Mouse (Mus musculus) inflammation-experienced regulatory T-cells, adult 6 months (primary cell): ENCODE results near the gene Tmem139. TPM values are rescaled to one million over a fixed set of nuclear protein-coding genes. Genes with fewer than 3 reads are reported as not detected.

Experiments
- ATAC-seq: one replicate; pipeline ENCODE4 v1.8.0; 2017
- polyA plus RNA-seq, 3 experiments: library from polyadenylated mRNA; unstranded; fragments of 100-300 nt; shearing (Covaris generic); gene quantifications; one replicate each; pipeline ENCODE4 v1.2.1; 2017

Tmem139 gene
- polyA plus RNA-seq: not detected

DNA sequence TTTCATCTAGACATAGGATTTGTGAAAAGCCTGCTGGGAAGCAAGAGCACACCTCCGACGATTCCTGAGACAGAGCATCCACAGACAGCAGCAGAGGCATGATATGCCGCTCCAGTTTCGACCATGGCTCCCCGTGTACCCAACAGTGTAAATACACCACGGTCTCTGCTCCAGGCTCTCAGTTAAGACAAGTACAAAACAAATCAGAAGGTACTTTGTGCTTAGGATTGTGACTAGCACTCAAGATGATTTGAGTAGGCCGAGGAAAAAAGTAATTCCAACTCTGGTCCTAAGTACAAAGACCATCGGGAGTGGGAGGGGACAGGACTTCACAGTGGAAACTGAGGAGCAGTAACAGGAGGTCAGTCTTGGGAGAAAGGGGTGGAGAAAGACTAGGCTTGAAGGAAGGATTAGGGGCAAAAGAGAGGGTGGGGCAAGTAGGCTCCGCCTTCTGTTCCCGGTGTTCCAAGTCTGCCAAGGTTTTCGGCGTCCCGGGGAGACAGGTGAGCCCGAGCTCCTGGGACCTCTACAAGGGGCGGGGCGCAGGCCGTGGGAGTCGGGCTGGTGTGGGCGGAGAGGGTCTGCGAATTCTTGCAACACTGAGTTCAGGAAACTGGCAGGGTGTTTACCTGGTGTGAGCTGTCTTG is at the start of gene Tmem139:
TSS of gene Tmem139 (plus strand) at position 447 of the 647 bp plus-strand sequence.
- no peak for ATAC-seq

DNA sequence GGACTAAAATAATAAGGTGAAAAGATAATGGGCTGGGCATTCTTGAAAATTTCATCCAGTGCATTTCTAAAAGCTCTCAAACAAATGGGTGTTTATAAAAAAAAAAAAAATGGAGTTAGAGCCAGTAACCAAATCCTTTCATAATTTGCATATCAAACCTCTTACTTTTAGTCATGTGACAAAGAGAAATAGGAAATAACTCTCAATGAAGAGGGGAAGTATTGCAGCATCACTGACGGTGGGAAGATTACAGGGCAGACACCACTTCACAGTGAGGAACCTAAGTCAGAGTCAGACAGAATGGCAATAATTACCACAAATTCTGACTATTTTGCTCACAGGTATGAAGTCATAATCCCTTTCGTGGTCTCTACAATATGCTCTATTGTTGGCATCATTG is 46.7 kb upstream of the Tmem139 start, which contains the start of gene Tas2r144:
TSS of gene Tas2r144 (plus strand) at position 301 of the 400 bp plus-strand sequence.
- no peak for ATAC-seq

DNA sequence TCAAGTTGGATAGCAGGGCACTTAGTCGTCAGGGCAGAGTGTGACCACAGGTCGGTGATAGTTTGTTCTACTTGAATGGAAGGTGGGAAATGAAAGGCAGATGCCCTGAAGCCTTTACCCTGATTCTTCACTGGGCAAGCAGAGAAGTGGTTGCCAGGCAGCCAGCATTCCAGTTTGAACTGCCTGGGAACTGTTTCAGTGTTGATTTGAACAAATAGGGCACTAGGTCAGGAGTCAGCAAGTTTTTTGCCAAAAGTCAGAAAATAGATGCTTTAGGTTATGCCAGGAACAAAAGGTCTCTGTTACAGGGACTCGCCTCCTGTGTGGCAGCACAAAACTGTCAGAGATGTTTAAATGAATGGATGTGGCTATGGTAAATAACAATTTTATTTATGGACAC is 39.5 kb upstream of the Tmem139 start:
- ATAC-seq: no peak

DNA sequence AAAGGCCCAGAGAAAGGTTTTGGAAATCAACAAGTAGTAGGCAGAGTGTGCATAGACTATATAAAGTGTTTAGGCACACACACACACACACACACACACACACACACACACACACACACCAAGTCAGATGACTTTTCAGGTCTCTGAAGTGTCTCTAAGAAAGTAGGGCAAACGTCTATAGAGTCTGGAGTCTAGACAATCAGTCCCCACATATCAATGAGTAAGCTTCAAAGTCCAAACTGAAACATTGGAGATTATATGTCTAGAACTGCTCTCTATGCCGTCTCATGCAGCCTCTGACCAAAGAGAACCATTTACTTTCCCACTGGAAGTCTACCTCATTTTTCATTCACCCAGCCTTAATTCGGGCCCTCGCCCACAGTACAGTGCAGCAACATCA is 36.7 kb upstream of the Tmem139 start:
- no peak for ATAC-seq

DNA sequence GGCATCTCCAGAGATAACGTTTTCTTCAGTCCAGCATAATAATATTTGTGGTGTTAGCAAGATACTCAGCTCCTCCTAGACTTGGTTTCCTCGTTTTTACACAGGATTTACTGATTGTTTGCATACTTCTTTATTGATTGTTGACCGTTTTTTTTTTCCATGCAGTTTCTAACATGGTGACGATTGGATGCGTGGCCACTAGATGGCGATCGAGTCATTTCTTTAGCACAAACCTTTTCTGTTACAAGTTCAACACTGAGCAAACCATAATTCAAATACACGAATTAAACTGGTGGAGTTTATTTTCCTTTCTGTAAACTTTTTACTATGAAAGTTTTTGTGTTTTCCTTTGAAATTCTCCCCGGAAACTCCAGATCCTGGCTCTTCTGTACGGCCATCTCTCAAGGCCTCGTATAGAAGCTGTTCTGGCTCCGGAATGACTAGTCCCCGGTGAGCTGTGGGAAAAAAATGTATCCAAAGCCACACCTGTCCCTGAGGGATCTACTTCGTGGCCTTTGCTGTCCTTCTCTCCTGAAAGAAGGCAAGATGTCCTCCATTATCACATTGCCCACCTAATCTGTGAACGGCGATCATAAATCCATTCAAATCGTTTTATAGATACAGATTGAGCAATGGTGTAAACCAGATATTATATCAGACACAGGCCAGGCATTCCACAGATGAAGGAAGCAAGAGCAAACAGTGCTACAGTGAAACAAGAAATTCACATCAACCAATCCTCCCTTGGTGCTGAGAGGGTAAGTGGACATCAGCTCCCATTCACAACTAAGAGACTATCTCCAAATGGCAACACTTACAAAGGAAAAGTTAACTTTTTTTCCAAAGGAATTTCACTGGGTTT is 34.3 kb upstream of the Tmem139 start:
- peak; percentile 85 for ATAC-seq

DNA sequence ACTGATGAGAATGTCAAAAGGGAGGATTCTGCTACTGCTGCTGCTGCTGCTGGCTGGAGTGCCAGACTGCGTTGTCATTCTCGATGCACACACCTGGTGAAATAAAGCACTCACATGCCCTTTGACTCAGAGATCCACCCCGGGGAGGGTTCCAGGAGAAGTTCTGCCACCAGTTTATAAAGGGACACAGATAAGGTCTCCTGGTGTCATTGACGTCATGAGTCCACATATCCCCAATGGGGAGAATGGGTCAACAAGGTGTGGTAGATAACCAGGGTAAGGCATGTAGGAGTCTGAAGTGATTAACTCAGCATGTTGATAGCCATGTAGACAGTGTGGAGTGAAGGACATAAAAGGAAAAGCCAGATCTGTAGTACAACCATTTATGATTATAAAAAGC is 32.2 kb upstream of the Tmem139 start:
- ATAC-seq: no peak

DNA sequence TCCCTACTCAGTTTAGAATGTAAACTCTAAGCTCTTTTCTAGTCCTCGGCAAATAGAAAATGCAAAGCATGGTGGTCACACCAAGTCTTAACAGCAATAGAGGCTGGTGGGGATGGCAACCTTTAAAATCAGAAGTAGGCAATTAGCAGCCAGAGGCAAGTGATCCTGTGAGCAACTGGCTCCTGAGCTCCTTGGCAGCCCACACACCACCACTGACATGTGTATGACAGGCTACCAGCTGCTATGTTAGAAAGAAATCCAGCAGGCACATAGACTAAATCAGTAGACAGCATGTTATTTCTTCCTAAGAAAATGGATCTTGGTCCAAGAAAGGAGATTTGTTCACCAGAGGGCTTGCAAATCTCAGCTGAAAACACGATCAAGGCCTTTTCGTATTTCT is 30.6 kb upstream of the Tmem139 start:
- ATAC-seq: no peak

DNA sequence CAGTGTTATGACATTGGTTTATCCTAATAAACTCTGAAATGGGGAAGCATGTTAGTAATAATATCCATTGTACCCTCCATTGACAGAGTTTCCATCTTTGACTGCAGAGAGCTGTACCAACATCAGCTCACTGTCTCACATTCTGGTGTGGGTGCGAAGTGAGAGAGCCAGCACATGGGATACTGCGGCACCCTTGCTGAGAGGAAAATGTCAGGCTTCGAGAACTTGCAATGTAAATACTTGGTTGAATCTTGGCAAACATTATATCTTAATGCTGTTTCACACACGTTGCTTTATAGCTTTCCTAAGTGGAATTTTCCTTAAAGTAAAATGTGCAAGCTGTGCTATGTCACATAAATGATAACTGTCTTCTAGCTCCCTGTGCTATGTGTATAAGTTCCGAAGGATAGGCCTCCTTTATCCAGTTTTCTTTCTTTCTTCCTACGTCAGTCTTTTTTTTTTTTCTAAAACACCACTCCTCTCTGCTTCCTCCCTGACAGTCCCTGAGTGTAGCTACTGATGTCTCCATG is 24.4 kb upstream of the Tmem139 start:
- ATAC-seq: no peak

DNA sequence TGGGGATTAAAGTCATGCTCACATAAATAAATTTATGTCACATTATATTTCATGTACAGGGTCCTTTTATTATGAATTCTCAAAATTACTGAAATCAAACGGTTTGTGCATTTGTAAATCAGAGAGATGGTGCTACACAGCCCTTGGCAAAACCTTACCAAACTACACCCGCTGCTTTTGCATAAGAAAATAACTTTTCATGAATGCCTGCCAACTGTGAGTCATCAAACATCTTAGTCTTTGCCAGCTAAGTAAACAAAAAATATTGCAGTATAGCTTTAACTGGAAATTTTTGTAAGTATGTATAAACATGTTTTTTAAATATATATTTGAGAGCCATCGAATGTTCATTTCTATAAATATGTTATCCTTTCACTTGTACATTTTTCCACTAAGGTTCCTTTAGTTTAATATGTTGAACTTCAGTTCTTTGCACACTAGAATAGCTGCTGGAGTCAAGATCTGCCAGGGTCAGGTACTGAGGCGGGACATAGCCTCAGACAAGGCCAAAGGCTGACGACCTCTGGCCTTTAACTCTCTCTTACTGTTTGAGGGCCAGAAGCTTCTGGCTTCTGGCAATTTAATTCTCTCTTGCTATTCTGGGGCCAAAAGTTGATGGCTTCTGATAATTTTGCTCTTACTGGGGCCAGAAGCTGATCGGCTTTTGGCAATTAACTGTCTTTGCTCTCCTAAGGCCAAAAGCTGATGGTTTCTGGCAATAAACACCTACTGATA is 20.3 kb upstream of the Tmem139 start:
- ATAC-seq: no peak

DNA sequence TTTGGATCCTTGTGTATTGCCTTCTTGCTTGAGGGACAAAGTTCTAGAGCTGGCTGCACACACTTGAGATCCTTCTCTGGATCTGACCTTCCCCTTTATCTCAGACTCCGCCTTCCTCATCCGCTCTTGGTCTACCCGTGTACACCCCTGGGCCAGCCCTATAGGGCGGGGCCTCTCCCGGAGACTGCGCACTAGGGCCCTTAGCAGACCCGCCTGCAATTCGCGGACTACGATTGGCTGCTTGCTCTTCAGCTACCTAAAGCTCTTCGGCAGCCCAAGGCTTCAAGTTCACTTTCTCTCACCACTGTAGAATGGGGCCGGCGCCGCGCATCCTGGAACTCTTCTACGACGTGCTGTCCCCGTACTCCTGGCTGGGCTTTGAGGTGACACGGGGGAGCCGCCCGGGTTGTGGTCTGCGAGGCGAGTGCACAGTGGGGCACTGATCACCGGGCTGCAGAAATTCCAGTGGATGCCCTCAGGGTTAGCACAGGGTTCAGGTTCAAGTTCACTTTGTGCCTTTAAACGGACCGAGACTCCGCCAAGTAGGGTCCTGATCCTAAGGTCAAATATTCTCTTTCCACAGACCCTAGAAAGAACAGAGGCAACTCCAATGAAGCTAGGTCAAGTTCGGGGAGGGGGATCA is 15.9 kb upstream of the Tmem139 start, which contains the start of gene Gstk1:
TSS of gene Gstk1 (plus strand) at position 225 of the 643 bp plus-strand sequence.
- ATAC-seq: peak; percentile 100

DNA sequence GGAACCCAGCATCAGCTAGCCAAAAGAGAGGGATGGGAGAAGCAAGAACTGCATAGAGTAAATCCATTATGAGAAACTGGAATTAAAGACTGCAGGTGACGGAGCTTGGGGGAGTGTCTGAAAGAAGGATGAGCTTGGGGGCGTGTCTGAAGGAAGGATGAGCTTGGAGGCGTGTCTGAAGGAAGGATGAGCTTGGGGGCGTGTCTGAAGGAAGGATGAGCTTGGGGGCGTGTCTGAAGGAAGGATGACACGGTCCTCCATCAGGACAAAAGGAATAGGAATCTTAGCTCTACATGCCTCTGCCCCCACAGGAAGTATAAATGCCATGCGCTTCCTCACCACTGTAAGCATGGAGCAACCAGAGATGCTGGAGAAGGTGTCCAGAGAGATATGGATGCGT is 14.6 kb upstream of the Tmem139 start:
- ATAC-seq: no peak

DNA sequence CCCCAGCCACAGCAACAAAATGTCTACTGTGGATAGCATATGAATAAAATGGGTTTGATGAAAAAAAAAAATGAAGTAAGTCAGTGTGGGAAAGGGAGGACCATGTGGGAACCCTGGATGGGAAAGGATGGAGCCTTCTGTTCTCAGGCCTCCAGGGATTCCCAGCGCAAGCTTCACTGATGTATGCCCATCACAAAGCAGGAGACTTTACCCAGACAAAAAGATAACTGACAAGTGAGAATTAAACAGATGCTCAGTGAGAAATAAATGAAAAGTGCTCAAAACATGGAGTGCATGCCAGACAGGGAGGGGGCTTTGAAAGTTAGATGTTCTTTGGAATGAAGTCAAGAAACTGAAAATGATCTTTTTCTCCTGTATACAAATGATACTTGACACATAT is 13.8 kb upstream of the Tmem139 start:
- ATAC-seq: no peak

DNA sequence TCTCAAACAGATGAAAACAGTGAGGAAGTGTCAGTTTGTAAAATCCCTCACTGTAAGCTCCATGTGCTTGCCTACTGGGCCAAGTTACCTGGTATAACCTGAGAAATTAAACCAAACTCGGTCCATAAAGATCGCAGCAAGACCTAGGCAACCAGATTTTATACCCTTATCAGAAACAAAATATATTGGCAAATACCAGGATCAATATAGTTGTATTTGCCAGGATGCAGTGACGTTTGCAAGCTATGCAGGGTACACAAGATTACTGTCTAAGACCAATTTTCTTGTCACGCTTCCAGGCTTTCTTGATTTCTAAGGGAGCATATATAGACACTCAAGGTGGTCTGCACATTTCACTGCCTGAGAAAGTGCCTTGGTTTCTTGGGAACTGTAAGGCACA is 10.0 kb upstream of the Tmem139 start:
- ATAC-seq: no peak

DNA sequence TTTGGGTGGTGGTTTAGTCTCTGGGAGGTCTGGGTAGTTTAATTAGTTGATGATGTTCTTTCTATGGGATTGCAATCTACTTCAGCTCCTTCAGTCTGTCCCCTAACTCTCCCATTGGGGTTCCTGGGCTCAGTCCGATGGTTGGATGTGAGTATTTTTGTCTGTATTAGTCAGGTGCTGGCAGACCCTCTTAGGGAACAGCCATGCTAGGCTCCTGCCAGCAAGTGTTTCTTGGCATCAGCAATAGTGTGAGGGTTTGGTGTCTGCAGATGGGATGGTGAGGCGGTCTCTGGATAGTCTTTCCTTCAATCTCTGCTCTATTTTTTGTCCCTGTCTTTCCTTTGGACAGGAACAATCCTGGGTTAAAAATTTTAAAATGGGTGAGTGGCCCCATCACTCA is 8.7 kb upstream of the Tmem139 start:
- no peak for ATAC-seq

DNA sequence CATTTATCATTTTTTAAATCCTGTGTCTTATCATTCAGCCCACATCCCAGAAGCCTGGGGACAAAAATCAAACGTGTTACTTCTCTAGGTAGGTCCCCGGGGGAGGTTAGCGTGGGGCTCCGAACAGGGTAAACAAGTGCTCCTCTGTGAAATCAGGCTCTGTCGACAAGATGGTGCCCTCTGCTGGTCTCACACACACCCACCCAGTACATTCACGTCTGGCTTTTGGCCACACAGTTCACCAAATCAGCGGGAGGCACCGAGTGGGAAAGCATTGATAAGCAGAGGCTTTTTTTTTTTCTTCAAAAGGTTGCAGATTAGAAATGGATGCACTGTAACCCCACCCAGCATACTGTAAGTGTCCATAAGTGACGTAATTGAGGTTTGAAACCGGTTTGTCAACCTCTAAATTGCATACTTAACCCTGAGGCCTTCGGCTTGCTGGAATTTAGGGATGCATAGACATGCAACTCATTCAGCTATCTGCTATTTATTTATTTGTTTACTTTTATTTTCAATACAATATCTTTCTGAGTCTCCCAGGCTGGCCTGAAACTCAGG is 4.4 kb upstream of the Tmem139 start:
- ATAC-seq: peak; percentile 91

DNA sequence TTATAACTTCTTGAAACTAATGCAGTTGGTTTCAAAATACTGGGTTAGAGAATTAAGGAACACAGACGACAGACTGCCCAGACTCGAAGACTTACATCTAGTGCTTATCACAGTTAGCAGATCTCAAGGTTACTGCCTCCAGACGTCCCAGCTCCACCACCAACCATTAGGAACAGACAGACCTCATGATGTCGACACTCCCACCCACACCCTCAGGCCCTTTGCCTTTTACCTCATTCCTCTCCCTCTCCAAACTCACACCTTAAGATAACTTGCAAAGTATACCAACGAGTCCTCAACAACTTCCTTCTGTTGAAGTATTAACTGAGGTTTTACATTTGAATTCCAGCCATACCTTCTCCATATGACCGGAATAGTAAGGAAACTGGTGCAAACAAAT is 1.3 kb upstream of the Tmem139 start:
- no peak for ATAC-seq

DNA sequence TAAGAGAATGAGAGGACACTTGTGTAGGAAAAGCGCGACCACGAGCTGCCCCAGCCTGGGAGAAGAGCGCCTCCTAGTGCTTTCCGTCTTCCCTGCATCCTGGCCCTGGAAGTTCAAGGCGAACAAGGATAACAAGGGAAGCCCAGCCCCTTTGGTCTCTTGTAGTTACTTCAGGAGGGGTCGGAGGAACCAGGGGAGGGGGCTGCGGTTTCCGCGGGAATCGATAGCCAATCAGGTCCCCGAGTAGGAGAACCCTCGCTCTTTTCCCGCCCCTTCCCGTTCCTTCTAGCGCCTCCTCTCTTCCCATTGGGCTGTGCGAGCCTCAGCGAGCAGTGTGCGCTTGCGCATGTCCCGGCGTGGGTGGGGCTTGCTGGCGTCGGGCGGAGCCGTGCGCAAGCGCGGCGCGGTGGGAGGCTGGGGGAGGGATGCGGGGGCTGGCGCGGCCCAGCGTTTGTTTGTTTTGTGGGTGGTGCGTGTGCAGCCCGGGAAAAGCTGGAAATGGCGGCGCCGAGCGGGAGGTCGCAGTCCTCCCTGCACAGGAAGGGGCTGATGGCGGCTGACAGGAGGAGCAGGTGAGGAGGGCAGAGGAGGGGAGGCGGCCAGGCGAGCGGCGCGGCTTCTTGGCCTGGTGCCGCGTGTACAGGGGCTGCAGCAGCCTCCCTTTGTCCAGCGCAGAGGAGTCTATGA is 3.0 kb downstream of the Tmem139 start, which contains the start of gene Casp2:
TSS of gene Casp2 (plus strand) at position 360 of the 687 bp plus-strand sequence.
- ATAC-seq: peak; percentile 89

DNA sequence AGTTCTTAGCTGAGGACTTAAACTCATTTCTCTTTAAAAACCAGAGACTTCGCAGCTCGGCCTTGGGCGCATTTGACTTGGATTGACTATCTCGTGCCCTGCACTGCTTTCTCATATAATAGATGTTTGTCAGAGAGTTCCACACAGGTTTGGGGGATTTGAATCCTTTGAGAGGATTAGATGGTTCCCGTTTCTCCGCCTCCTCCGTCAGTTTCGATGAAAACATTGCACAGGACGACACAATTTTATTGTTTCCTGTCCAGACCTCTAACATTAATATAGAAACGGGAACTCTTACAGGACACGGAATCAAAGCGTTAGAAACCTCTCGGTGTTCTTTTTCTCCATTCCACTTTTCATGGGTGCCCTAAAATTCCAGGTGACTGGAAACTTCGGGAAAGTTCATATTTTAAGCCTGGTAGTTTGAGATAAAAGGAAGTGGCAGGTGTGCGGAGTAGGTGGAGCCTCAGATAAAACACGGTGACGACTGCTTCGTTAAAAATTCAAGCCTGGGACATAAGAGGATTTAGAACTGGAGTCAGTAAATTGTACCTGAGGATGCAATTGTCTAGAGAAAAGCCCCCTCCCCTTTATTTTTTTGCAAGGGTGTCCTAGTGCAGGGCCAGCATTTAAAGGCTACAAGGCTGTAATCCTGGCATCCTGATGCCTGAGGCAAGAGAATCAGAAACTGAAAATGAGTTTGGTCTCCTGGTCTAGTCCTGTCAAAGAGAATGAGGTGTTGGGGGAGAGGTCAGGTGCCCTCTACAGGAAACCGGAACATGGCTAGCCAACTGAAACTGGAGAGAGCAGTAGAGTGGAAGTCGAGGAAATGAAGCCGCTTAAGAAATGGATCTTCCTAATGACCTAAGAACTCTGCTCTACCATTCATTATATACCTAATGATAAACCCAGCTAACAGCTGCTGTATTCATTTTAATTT is 3.9 kb downstream of the Tmem139 start:
- peak; percentile 44 for ATAC-seq

DNA sequence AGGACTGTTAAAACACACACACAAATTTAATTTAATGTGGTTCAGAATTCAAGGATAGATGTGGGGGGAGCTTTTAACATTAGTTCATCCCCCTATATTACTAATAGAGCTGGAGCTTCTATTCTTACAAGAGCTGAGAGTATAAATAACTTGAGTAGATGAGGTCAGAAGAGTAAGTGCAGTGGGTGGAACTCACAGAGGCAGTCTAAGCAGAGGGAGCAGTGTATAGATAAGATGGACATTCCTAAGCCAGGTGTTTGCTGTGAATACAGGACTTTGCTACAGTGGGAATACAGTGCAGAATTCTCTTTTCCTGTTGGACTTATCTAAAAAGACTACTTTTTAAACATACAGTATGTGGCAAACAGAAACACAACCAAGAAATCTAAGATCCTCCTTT is 9.0 kb downstream of the Tmem139 start:
- ATAC-seq: no peak

DNA sequence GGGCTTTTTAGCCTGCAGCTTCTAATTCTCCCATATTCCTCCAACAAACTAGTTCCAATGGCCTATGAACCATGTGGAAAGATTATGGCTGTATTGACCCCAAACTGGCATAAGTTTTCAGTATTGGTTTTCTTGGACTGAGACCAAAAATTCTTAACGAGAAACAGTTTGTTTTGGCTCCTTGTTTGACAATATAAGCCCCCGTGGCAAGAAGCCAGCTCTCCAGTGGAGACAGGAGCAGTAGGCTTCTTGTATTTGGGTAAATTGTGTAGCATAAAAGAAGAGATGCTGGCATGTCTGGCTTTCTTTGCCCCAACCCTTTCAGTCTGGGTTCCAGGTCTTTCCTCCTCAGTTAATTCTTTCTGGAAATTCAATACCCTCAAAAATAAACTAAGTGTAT is 14.4 kb downstream of the Tmem139 start:
- no peak for ATAC-seq
